Mouse (Mus musculus): ENCODE data around the gene Aloxe3.

The Aloxe3 gene

GRCm38 (mm10) chr11:69106299-69106698 lies 19.4 kb upstream of the Aloxe3 start:
- in situ Hi-C loops (cut with MboI, MseI), result no loop called here

GRCm38 (mm10) chr11:69106842-69107241 lies 18.9 kb upstream of the Aloxe3 start:
- in situ Hi-C loops (cut with MboI, MseI), result no loop called here

- in situ Hi-C loops (cut with MboI, MseI), result no loop called here
These were observed 18.0 kb upstream of the Aloxe3 start for GRCm38 (mm10) chr11:69107676-69108075.

GRCm38 (mm10) chr11:69108223-69108622 lies 17.5 kb upstream of the Aloxe3 start:
- in situ Hi-C loops (cut with MboI, MseI), result no loop called here

GRCm38 (mm10) chr11:69109032-69109900 lies 16.4 kb upstream of the Aloxe3 start:
- in situ Hi-C loops (cut with MboI, MseI), result no loop called here

GRCm38 (mm10) chr11:69110319-69111046 lies 15.2 kb upstream of the Aloxe3 start:
- in situ Hi-C loops (cut with MboI, MseI), result no loop called here

GRCm38 (mm10) chr11:69111051-69111810 lies 14.5 kb upstream of the Aloxe3 start:
- in situ Hi-C loops (cut with MboI, MseI), result no loop called here

- in situ Hi-C loops (cut with MboI, MseI), result no loop called here
These were observed 13.8 kb upstream of the Aloxe3 start for GRCm38 (mm10) chr11:69111865-69112264.

- in situ Hi-C loops (cut with MboI, MseI), result no loop called here
These were observed 11.7 kb upstream of the Aloxe3 start for GRCm38 (mm10) chr11:69114018-69114417.

- in situ Hi-C loops (cut with MboI, MseI), result no loop called here
These were observed 11.1 kb upstream of the Aloxe3 start for GRCm38 (mm10) chr11:69114621-69115020.

- in situ Hi-C loops (cut with MboI, MseI), result no loop called here
These were observed 8.9 kb upstream of the Aloxe3 start for GRCm38 (mm10) chr11:69116843-69117242.

- in situ Hi-C loops (cut with MboI, MseI), result no loop called here
These were observed 7.7 kb upstream of the Aloxe3 start for GRCm38 (mm10) chr11:69117737-69118695.

GRCm38 (mm10) chr11:69118765-69119164 lies 6.9 kb upstream of the Aloxe3 start:
- in situ Hi-C loops (cut with MboI, MseI), result no loop called here

GRCm38 (mm10) chr11:69119446-69120155 lies 6.1 kb upstream of the Aloxe3 start:
- in situ Hi-C loops (cut with MboI, MseI), result loop anchor here (5.0 kb wide), 1 partner anchor 57 kb away; no protein-coding TSS in a partner anchor

GRCm38 (mm10) chr11:69120221-69121000 lies 5.3 kb upstream of the Aloxe3 start, which contains the start of gene Hes7:
Gene Hes7 (plus strand): TSS chr11:69120404.
- in situ Hi-C loops (cut with MboI, MseI), result loop anchor here (5.0 kb wide), 1 partner anchor 58 kb away; no protein-coding TSS in a partner anchor

- in situ Hi-C loops (cut with MboI, MseI), result loop anchor here (5.0 kb wide), 1 partner anchor 59 kb away; no protein-coding TSS in a partner anchor
These were observed 4.5 kb upstream of the Aloxe3 start for GRCm38 (mm10) chr11:69121001-69121740.

- in situ Hi-C loops (cut with MboI, MseI), result loop anchor here (5.0 kb wide), 1 partner anchor 60 kb away; no protein-coding TSS in a partner anchor
These were observed 3.9 kb upstream of the Aloxe3 start for GRCm38 (mm10) chr11:69121741-69122335.
